Mouse (Mus musculus) heart, postnatal 0 days (tissue): Measurements from ENCODE around the gene Serpinf2.

ENCODE experiments used
- CTCF ChIP-seq: IDR thresholded peaks from 2 replicates; pipeline ENCODE4 v1.5.1; 2016; ENCODE audit warnings: antibody characterized with exemption, control low read depth, low read depth
- EP300 ChIP-seq: IDR thresholded peaks from 2 replicates; pipeline ENCODE4 v1.6.1; 2016; ENCODE audit warnings: antibody characterized with exemption, low read depth

DNA sequence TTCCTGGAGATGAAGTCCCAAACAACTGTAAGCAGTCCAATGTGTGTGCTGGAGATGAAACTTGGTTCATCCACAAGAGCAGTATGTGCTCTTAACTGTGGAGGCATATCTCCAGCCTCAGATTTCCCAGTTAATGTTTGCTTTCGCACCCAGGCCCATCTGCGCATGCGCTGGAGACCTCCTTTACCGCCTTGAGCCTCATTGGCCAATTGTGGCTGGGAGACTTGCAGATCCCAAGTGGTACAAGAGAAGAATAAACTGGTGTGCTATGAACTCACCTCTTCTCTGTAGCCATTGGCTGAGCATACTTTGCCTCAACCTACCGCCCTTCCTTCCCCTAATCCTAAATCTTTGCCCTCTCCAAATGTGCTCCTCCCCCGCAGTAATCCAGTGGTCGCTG, 34.0 kb upstream of the Serpinf2 start:
- TF ChIP-seq EP300 (no peak), CTCF (no peak)
